Mouse (Mus musculus) stomach, embryonic 14.5 days (tissue): ENCODE measurements around the gene Rbbp6. TPM values are rescaled to one million over a fixed set of nuclear protein-coding genes. Genes with fewer than 3 reads are reported as not detected.

ENCODE experiments used
- ATAC-seq: fragments of 200-750 bp; cut with Nextera tagmentation; 2 replicates; pipeline ENCODE4 v1.8.0; 2017; ENCODE audit warnings: low read depth, moderate TSS enrichment; ENCODE audit not compliant: insufficient number of reproducible peaks, insufficient read depth, low FRiP score
- H3K27ac ChIP-seq: fragments of 300-500 bp; sonication (generic); 2 replicates; pipeline ENCODE4 v1.5.1; 2014; ENCODE audit warnings: mild to moderate bottlenecking, low read length, moderate library complexity, mixed read lengths
- H3K27me3 ChIP-seq: fragments of 300-500 bp; sonication (generic); 2 replicates; pipeline ENCODE4 v1.6.1; 2014; ENCODE audit warnings: low read length, control low read depth, mixed read lengths; ENCODE audit not compliant: control insufficient read depth, insufficient read depth
- H3K36me3 ChIP-seq: fragments of 300-500 bp; sonication (generic); 2 replicates; pipeline ENCODE4 v1.6.1; 2014; ENCODE audit warnings: mild to moderate bottlenecking, control low read depth, low read length, moderate library complexity, mixed read lengths; ENCODE audit not compliant: control insufficient read depth, insufficient read depth
- H3K4me1 ChIP-seq: fragments of 300-500 bp; sonication (generic); 2 replicates; pipeline ENCODE4 v1.6.1; 2014; ENCODE audit warnings: low read length, control low read depth, mixed read lengths; ENCODE audit not compliant: control insufficient read depth, insufficient read depth
- H3K4me2 ChIP-seq: fragments of 300-500 bp; sonication (generic); replicated peaks from 2 replicates; pipeline ENCODE4 v1.6.1; 2014; ENCODE audit warnings: low read depth, low read length, control low read depth
- H3K4me3 ChIP-seq: fragments of 300-500 bp; sonication (generic); 2 replicates; pipeline ENCODE4 v1.5.1; 2014; ENCODE audit warnings: low read depth, low read length, control low read depth
- H3K9ac ChIP-seq: fragments of 300-500 bp; sonication (generic); replicated peaks from 2 replicates; pipeline ENCODE4 v1.6.1; 2014; ENCODE audit warnings: low read depth, mild to moderate bottlenecking, control low read depth, low read length, moderate library complexity, mixed read lengths
- H3K9me3 ChIP-seq: fragments of 300-500 bp; sonication (generic); 2 replicates; pipeline ENCODE4 v1.6.1; 2016; ENCODE audit warnings: low read depth, low read length, control low read depth; ENCODE audit not compliant: control insufficient read depth
- WGBS: fragments of 180-500 bp; shearing (Covaris S2); extraction: QIAGEN DNeasy Blood & Tissue Kit; methylation state at CpG from one replicate; pipeline ENCODE4 v1.1.7; 2014; 5-methylcytosine and 5-hydroxymethylcytosine counted together
- polyA plus RNA-seq: library from polyadenylated mRNA; unstranded; fragments of >200 nt; fragmentation: Nextera tagmentation; extraction: Ambion mirVana; gene quantifications from 2 replicates; pipeline ENCODE4 v1.2.1, GENCODE M21; 2014

The Rbbp6 gene
- polyA plus RNA-seq, 1 experiment from 2014 or later: 44.7 TPM

GRCm38 (mm10) chr7:122940371-122941075, 25.0 kb upstream of the Rbbp6 start:
- WGBS: 10% methylated on average over 12 of the region's 12 CpGs
- Histone ChIP-seq H3K9ac (no peak overlapping the region; the same call in 1 of the 2 replicates), H3K4me1 (no peaks in the 10 kb centered on the region), H3K27ac (no peak overlapping the region), H3K9me3 (no peaks in the 10 kb centered on the region), H3K27me3 (no peaks in the 10 kb centered on the region), H3K36me3 (no peaks in the 10 kb centered on the region), H3K4me2 (peak overlapping the region; percentile 35), H3K4me3 (peak overlapping the region; percentile 13; the same call in 1 of the 2 replicates)
- no peak for ATAC-seq

DNA sequence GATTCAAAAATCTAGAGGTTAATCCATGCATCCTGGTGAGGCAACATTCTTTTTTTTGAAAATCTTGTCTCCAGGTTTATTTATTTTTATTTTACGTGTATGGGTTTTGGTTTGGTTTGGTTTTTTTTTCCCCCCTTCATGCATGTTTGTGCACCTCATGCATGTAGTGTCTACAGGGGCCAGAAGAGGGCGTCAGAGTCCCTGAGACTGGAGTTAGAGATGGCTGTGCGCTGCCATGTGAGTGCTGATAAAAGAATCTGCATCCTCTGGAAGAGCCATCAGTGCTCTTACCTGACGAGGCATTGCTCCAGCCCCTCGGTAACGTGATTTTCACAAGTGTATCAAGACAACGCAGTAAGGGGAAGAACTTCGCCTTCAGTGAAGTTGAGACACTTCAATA, 23.4 kb upstream of the Rbbp6 start:
- 89% methylated on average over 8 of the region's 8 CpGs for WGBS
- H3K4me2 ChIP-seq: no peak overlapping the region
- no peaks in the 10 kb centered on the region for H3K9me3 ChIP-seq
- H3K4me1 ChIP-seq: no peaks in the 10 kb centered on the region
- no peaks in the 10 kb centered on the region for H3K36me3 ChIP-seq
- H3K9ac ChIP-seq: no peak overlapping the region
- H3K27me3 ChIP-seq: no peaks in the 10 kb centered on the region
- no peak overlapping the region for H3K4me3 ChIP-seq
- H3K27ac ChIP-seq: no peak overlapping the region
- ATAC-seq: no peak

- H3K27me3 ChIP-seq: no peaks in the 10 kb centered on the region
- H3K9ac ChIP-seq: no peak overlapping the region
- no peak overlapping the region for H3K4me2 ChIP-seq
- no peak overlapping the region for H3K27ac ChIP-seq
- no peaks in the 10 kb centered on the region for H3K36me3 ChIP-seq
- no peaks in the 10 kb centered on the region for H3K4me1 ChIP-seq
- ATAC-seq: no peak
- WGBS: 0% methylated on average over 1 of the region's 1 CpGs
- H3K4me3 ChIP-seq: no peak overlapping the region
- no peaks in the 10 kb centered on the region for H3K9me3 ChIP-seq
Observed at GRCm38 (mm10) chr7:122945149-122945548, 20.3 kb upstream of the Rbbp6 start.

DNA sequence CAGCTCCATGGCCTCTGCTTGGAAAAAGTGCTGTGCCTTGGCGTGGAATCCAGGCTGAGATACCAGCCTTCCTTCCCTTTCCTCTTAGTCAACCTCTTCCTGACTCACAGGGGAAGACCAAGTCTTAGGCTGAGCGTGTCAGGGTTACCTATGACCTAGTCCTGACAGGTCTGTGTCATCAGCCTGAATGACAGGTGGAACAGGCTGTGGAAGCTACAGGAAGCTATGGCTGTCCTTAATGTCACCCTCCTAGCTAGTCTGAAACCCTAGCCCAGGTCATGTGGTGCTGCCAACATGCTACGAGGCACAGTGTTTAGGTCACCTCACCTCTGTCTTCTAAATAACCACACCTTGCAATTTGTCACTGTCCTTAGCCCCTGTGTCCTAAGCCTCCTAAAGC, 16.2 kb upstream of the Rbbp6 start:
- Histone ChIP-seq H3K27me3 (no peaks in the 10 kb centered on the region), H3K4me3 (no peak overlapping the region), H3K9me3 (no peaks in the 10 kb centered on the region), H3K27ac (no peak overlapping the region), H3K36me3 (no peaks in the 10 kb centered on the region), H3K4me1 (no peaks in the 10 kb centered on the region), H3K9ac (no peak overlapping the region), H3K4me2 (no peak overlapping the region)
- 65% methylated on average over 3 of the region's 3 CpGs for WGBS
- ATAC-seq: no peak

GRCm38 (mm10) chr7:122951464-122951863, 14.0 kb upstream of the Rbbp6 start:
- Histone ChIP-seq H3K4me3 (no peak overlapping the region), H3K36me3 (no peaks in the 10 kb centered on the region), H3K27ac (no peak overlapping the region), H3K4me2 (no peak overlapping the region), H3K4me1 (no peaks in the 10 kb centered on the region), H3K27me3 (no peaks in the 10 kb centered on the region), H3K9me3 (no peaks in the 10 kb centered on the region), H3K9ac (no peak overlapping the region)
- no peak for ATAC-seq
- 70% methylated on average over 4 of the region's 4 CpGs for WGBS

DNA sequence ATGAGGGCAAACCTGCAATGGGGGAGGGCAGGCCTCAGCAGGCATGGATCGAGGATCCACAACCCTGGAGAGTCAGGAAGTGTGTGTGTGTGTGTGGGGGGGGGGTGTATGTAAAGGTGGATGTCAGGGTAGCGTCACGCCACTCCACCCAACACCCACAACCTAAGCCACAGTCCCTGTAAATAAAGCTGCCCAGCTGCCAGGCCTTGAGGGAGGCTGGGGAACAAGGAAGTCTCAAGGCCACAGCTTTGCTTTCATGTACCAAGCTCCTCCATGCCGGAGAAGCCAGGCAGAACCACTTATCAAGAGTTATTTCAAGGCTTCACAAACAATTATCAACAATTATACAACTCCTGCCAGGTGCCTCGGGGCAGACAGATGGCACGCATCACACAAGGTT, 13.4 kb upstream of the Rbbp6 start:
- Histone ChIP-seq H3K27ac (no peak overlapping the region), H3K4me2 (no peak overlapping the region), H3K4me3 (no peak overlapping the region), H3K27me3 (no peaks in the 10 kb centered on the region), H3K9ac (no peak overlapping the region), H3K9me3 (no peaks in the 10 kb centered on the region), H3K36me3 (no peaks in the 10 kb centered on the region), H3K4me1 (no peaks in the 10 kb centered on the region)
- WGBS: 64% methylated on average over 6 of the region's 6 CpGs
- ATAC-seq: no peak

GRCm38 (mm10) chr7:122954451-122955225, 10.8 kb upstream of the Rbbp6 start:
- Histone ChIP-seq H3K9me3 (no peaks in the 10 kb centered on the region), H3K4me1 (no peaks in the 10 kb centered on the region), H3K27me3 (no peaks in the 10 kb centered on the region), H3K4me2 (no peak overlapping the region), H3K27ac (no peak overlapping the region), H3K36me3 (no peaks in the 10 kb centered on the region), H3K9ac (no peak overlapping the region), H3K4me3 (no peak overlapping the region)
- ATAC-seq: no peak
- WGBS: 87% methylated on average over 11 of the region's 11 CpGs

DNA sequence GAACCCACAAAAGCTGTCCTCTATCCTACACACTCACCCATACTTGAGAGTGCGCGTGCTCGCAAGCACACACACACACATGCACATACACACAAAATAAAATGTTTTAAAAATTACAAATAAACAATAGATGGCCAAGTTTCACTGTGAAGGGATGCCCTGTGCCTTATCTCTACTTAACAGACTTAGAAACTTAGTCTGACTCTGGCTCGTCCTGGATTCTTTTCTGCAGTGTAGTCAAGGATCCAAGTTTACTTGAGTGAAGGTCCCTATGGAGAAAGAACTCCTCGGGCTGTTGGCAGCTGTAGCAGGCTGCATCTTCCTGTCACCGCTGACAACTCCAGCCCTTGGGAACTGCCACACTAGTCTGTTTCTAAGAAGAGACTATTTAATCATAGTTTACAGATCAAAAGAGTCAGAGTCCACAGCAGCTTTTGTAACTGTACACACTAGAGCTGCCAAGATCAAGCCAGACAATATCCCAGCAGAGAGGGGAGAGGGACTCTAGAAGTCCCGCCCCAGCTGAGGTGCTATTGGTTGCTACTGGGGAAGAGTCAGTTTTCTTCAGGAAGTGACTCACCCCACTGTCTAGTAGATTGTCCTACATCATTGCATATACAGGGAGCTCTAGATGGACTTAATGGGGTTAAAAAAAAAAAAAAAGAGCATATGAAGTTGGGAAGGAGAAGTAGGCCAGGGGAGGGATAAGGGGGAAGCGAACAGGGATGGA, 10.1 kb upstream of the Rbbp6 start:
- no peaks in the 10 kb centered on the region for H3K36me3 ChIP-seq
- peak overlapping the region; percentile 21; the same call in 1 of the 2 replicates for H3K27ac ChIP-seq
- no peaks in the 10 kb centered on the region for H3K9me3 ChIP-seq
- H3K4me1 ChIP-seq: no peaks in the 10 kb centered on the region
- no peak overlapping the region for H3K4me3 ChIP-seq
- H3K4me2 ChIP-seq: no peak overlapping the region
- peak; percentile 79; the same call in 1 of the 2 replicates for ATAC-seq
- H3K27me3 ChIP-seq: no peaks in the 10 kb centered on the region
- 71% methylated on average over 8 of the region's 8 CpGs for WGBS
- no peak overlapping the region for H3K9ac ChIP-seq
